Mouse (Mus musculus): Measurements from ENCODE around the gene Eid2. TPM values are rescaled to one million over a fixed set of nuclear protein-coding genes. Genes with fewer than 3 reads are reported as not detected.

Eid2 gene
- polyA plus RNA-seq, 1 experiment from 2014 or later: 4.8 TPM

- peak; percentile 47 for DNase-seq (ENCODE audit: low spot score)
- Histone ChIP-seq H3K4me3 (ENCODE audit: low read depth, low read length) (no peak overlapping the region), H3K9ac (ENCODE audit: low read length) (no peak overlapping the region)
Observed at GRCm38 (mm10) chr7:28298837-28299625, 31.4 kb downstream of the Eid2 start.

GRCm38 (mm10) chr7:28301616-28302433 is 34.1 kb downstream of the Eid2 start, which contains the start of gene Dll3:
Gene Dll3, minus strand, starts transcription at chr7:28302238.
- no peak within 1 kb of the TSS for H3K9ac ChIP-seq (ENCODE audit: low read length)
- no peak within 1 kb of the TSS for H3K27ac ChIP-seq (replicated peaks)
- H3K36me3 ChIP-seq (ENCODE audit: control insufficient read depth, insufficient read depth, low read length): peaks cover 14% of the 10 kb centered on the region
- ATAC-seq (ENCODE audit: low FRiP score, low TSS enrichment): peak; percentile 51; the same call in 1 of the 2 replicates
- DNase-seq (ENCODE audit: low spot score): peak; percentile 67
- peak within 1 kb of the TSS; percentile 39 for H3K4me2 ChIP-seq (replicated peaks; ENCODE audit: low read depth)
- H3K4me3 ChIP-seq (ENCODE audit: low read depth, low read length): peak within 1 kb of the TSS; percentile 15
- no peaks in the 10 kb centered on the region for H3K9me3 ChIP-seq (ENCODE audit: control insufficient read depth, low read length)
- 3% methylated on average over 30 of the region's 30 CpGs for WGBS
- TF ChIP-seq CTCF (IDR thresholded peaks at IDR 0.05; ENCODE audit: low read depth): peak; percentile 79
- TF ChIP-seq EP300 (optimal IDR thresholded peaks at IDR 0.05): no peak
- no peaks in the 10 kb centered on the region for H3K4me1 ChIP-seq (replicated peaks; ENCODE audit: control insufficient read depth, insufficient read depth)
- H3K27me3 ChIP-seq (ENCODE audit: control insufficient read depth, insufficient read depth, low read length): peaks cover 10% of the 10 kb centered on the region; the same call in 1 of the 2 replicates

More at GRCm38 (mm10) chr7:28298837-28299625, 31.4 kb downstream of the Eid2 start:
- ATAC-seq (ENCODE audit: low FRiP score, low TSS enrichment): peak; percentile 35
- peaks cover 10% of the 10 kb centered on the region; the same call in 1 of the 2 replicates for H3K27me3 ChIP-seq (ENCODE audit: control insufficient read depth, insufficient read depth, low read length)
- TF ChIP-seq EP300 (optimal IDR thresholded peaks at IDR 0.05) (no peak), CTCF (IDR thresholded peaks at IDR 0.05; ENCODE audit: low read depth) (peak; percentile 86)
- no peaks in the 10 kb centered on the region for H3K4me1 ChIP-seq (replicated peaks; ENCODE audit: control insufficient read depth, insufficient read depth)
- no peaks in the 10 kb centered on the region for H3K36me3 ChIP-seq (ENCODE audit: control insufficient read depth, insufficient read depth, low read length)
- WGBS: 26% methylated on average over 43 of the region's 43 CpGs
- no peak overlapping the region for H3K27ac ChIP-seq (replicated peaks)
- H3K9me3 ChIP-seq (ENCODE audit: control insufficient read depth, low read length): no peaks in the 10 kb centered on the region
- H3K4me2 ChIP-seq (replicated peaks; ENCODE audit: low read depth): no peak overlapping the region

- DNase-seq (ENCODE audit: low spot score) (no peak), ATAC-seq (ENCODE audit: low FRiP score, low TSS enrichment) (no peak)
- peaks cover 10% of the 10 kb centered on the region; the same call in 1 of the 2 replicates for H3K27me3 ChIP-seq (ENCODE audit: control insufficient read depth, insufficient read depth, low read length)
- 91% methylated on average over 10 of the region's 10 CpGs for WGBS
- H3K4me3 ChIP-seq (ENCODE audit: low read depth, low read length): no peak overlapping the region
- no peaks in the 10 kb centered on the region for H3K4me1 ChIP-seq (replicated peaks; ENCODE audit: control insufficient read depth, insufficient read depth)
- H3K9ac ChIP-seq (ENCODE audit: low read length): no peak overlapping the region
- H3K9me3 ChIP-seq (ENCODE audit: control insufficient read depth, low read length): no peaks in the 10 kb centered on the region
- no peak overlapping the region for H3K4me2 ChIP-seq (replicated peaks; ENCODE audit: low read depth)
- H3K36me3 ChIP-seq (ENCODE audit: control insufficient read depth, insufficient read depth, low read length): peaks cover 27% of the 10 kb centered on the region
- no peak overlapping the region for H3K27ac ChIP-seq (replicated peaks)
- TF ChIP-seq CTCF (IDR thresholded peaks at IDR 0.05; ENCODE audit: low read depth) (no peak), EP300 (optimal IDR thresholded peaks at IDR 0.05) (no peak)
Observed at GRCm38 (mm10) chr7:28305641-28306040, 38.0 kb downstream of the Eid2 start.

GRCm38 (mm10) chr7:28306216-28306615 is 38.5 kb downstream of the Eid2 start:
- no peak for ATAC-seq (ENCODE audit: low FRiP score, low TSS enrichment)

GRCm38 (mm10) chr7:28309737-28310136 is 42.1 kb downstream of the Eid2 start:
- 54% methylated on average over 9 of the region's 9 CpGs for WGBS
- TF ChIP-seq CTCF (IDR thresholded peaks at IDR 0.05; ENCODE audit: low read depth) (no peak), EP300 (optimal IDR thresholded peaks at IDR 0.05) (no peak)
- no peaks in the 10 kb centered on the region for H3K4me1 ChIP-seq (replicated peaks; ENCODE audit: control insufficient read depth, insufficient read depth)
- no peak for ATAC-seq (ENCODE audit: low FRiP score, low TSS enrichment)
- H3K9me3 ChIP-seq (ENCODE audit: control insufficient read depth, low read length): no peaks in the 10 kb centered on the region
- no peak overlapping the region for H3K4me3 ChIP-seq (ENCODE audit: low read depth, low read length)
- H3K4me2 ChIP-seq (replicated peaks; ENCODE audit: low read depth): no peak overlapping the region
- H3K27ac ChIP-seq (replicated peaks): no peak overlapping the region
- no peak for DNase-seq (ENCODE audit: low spot score)
- H3K9ac ChIP-seq (ENCODE audit: low read length): 0 out of 2 replicates have a peak overlapping the region, but pooled peaks have one; percentile 13
- H3K36me3 ChIP-seq (ENCODE audit: control insufficient read depth, insufficient read depth, low read length): peaks cover 27% of the 10 kb centered on the region
- H3K27me3 ChIP-seq (ENCODE audit: control insufficient read depth, insufficient read depth, low read length): no peaks in the 10 kb centered on the region

More at GRCm38 (mm10) chr7:28306216-28306615, 38.5 kb downstream of the Eid2 start:
- Histone ChIP-seq H3K27ac (replicated peaks) (no peak overlapping the region), H3K4me3 (ENCODE audit: low read depth, low read length) (no peak overlapping the region), H3K27me3 (ENCODE audit: control insufficient read depth, insufficient read depth, low read length) (peaks cover 7% of the 10 kb centered on the region; the same call in 1 of the 2 replicates), H3K4me1 (replicated peaks; ENCODE audit: control insufficient read depth, insufficient read depth) (no peaks in the 10 kb centered on the region), H3K36me3 (ENCODE audit: control insufficient read depth, insufficient read depth, low read length) (peaks cover 27% of the 10 kb centered on the region), H3K9ac (ENCODE audit: low read length) (no peak overlapping the region), H3K9me3 (ENCODE audit: control insufficient read depth, low read length) (no peaks in the 10 kb centered on the region), H3K4me2 (replicated peaks; ENCODE audit: low read depth) (no peak overlapping the region)
- 94% methylated on average over 8 of the region's 8 CpGs for WGBS
- TF ChIP-seq CTCF (IDR thresholded peaks at IDR 0.05; ENCODE audit: low read depth) (no peak), EP300 (optimal IDR thresholded peaks at IDR 0.05) (no peak)
- no peak for DNase-seq (ENCODE audit: low spot score)
